Mouse (Mus musculus): ENCODE results near the gene Spsb4. TPM values are rescaled to one million over a fixed set of nuclear protein-coding genes. Genes with fewer than 3 reads are reported as not detected.

The Spsb4 gene
- polyA plus RNA-seq, 1 experiment from 2014 or later, result 14.5 TPM

GRCm38 (mm10) chr9:96958009-96958615 is 60.5 kb downstream of the Spsb4 start:
- 32% methylated on average over 6 of the region's 6 CpGs for WGBS
- no peaks in the 10 kb centered on the region for H3K36me3 ChIP-seq
- no peak overlapping the region for H3K9ac ChIP-seq
- H3K27ac ChIP-seq, result no peak overlapping the region
- H3K4me1 ChIP-seq, result peaks cover 21% of the 10 kb centered on the region
- H3K9me3 ChIP-seq, result no peaks in the 10 kb centered on the region
- ATAC-seq (ENCODE audit: borderline replicate concordance, extremely low read depth, low FRiP score, low TSS enrichment), result no peak
- H3K27me3 ChIP-seq, result no peaks in the 10 kb centered on the region
- no peak overlapping the region for H3K4me2 ChIP-seq
- no peak overlapping the region for H3K4me3 ChIP-seq

GRCm38 (mm10) chr9:96957298-96957865 is 61.3 kb downstream of the Spsb4 start:
- WGBS, result 43% methylated on average over 6 of the region's 6 CpGs
- Histone ChIP-seq H3K9me3 (no peaks in the 10 kb centered on the region), H3K36me3 (no peaks in the 10 kb centered on the region), H3K4me1 (peaks cover 13% of the 10 kb centered on the region), H3K9ac (no peak overlapping the region), H3K27ac (no peak overlapping the region), H3K4me2 (no peak overlapping the region), H3K4me3 (no peak overlapping the region), H3K27me3 (no peaks in the 10 kb centered on the region)
- no peak for ATAC-seq (ENCODE audit: borderline replicate concordance, extremely low read depth, low FRiP score, low TSS enrichment)

DNA sequence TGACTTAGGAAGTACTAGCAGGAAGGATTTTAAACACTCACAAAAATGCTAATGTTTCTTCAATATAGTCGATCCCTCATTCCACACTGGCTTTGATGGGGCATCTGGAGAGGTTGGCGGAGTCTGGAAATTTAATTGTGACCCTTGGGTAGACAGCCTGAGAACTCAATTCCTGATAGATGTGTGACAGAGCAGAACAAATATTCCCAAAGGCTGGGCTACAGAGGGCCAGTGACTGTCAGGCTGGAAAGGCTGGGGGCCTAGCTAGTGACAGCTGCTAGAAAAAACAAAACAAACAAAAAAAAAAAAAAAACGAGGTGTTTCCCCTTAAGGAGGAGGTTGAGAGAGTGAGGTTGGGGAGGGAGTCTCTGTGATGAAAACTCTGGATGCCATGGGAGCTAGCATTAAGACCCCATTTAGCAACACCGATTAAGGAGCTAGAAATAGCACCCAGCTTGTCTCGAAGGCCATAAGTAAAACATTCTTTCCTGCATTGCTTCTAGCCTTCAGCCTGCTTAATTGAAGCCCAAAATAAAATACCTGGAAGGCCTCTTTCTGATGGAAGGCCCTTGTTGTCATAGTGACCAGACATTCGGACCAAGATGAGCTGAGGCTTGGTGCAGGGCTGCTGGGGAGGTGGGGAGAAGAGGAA is 61.9 kb downstream of the Spsb4 start:
- ATAC-seq (ENCODE audit: borderline replicate concordance, extremely low read depth, low FRiP score, low TSS enrichment), result no peak
- Histone ChIP-seq H3K27ac (no peak overlapping the region), H3K9me3 (no peaks in the 10 kb centered on the region), H3K4me1 (peaks cover 7% of the 10 kb centered on the region), H3K27me3 (0 out of 2 replicates have a peak, but pooled peaks cover 3% of the 10 kb centered on the region), H3K36me3 (no peaks in the 10 kb centered on the region), H3K9ac (no peak overlapping the region), H3K4me3 (no peak overlapping the region), H3K4me2 (no peak overlapping the region)
- 48% methylated on average over 6 of the region's 6 CpGs for WGBS

- ATAC-seq (ENCODE audit: borderline replicate concordance, extremely low read depth, low FRiP score, low TSS enrichment), result no peak
- Histone ChIP-seq H3K4me2 (no peak overlapping the region), H3K36me3 (no peaks in the 10 kb centered on the region), H3K4me1 (peaks cover 15% of the 10 kb centered on the region), H3K27me3 (0 out of 2 replicates have a peak, but pooled peaks cover 3% of the 10 kb centered on the region), H3K9me3 (no peaks in the 10 kb centered on the region), H3K9ac (no peak overlapping the region), H3K27ac (no peak overlapping the region), H3K4me3 (no peak overlapping the region)
- WGBS, result 79% methylated on average over 15 of the region's 15 CpGs
Measured at GRCm38 (mm10) chr9:96954063-96954809, 64.4 kb downstream of the Spsb4 start.

DNA sequence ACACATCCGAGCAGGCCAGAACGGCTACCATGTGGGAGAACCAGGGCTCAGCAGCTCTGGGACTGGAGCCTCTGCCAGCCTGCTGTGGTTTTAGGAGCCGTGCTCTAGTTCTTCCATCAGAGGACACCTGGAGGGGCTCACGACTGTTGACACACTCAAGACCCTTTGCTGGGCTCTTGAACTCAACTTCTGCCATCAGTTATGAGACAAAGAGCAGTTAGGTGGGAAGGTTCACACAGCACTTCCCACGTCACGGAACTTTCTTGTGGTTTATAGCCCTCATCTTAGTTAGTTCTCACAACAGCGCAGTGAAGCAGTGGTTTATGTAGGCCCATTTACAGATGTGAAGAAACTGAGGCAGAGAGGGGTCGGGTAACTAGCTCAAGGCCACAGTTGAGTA is 65.2 kb downstream of the Spsb4 start:
- Histone ChIP-seq H3K27me3 (peaks cover 3% of the 10 kb centered on the region; the same call in 1 of the 2 replicates), H3K9me3 (no peaks in the 10 kb centered on the region), H3K4me1 (peaks cover 17% of the 10 kb centered on the region), H3K27ac (no peak overlapping the region), H3K36me3 (no peaks in the 10 kb centered on the region), H3K4me2 (no peak overlapping the region), H3K4me3 (no peak overlapping the region), H3K9ac (no peak overlapping the region)
- no peak for ATAC-seq (ENCODE audit: borderline replicate concordance, extremely low read depth, low FRiP score, low TSS enrichment)
- 79% methylated on average over 8 of the region's 8 CpGs for WGBS

- H3K9ac ChIP-seq, result no peak overlapping the region
- peaks cover 17% of the 10 kb centered on the region for H3K4me1 ChIP-seq
- peaks cover 3% of the 10 kb centered on the region; the same call in 1 of the 2 replicates for H3K27me3 ChIP-seq
- H3K4me3 ChIP-seq, result no peak overlapping the region
- H3K4me2 ChIP-seq, result no peak overlapping the region
- 36% methylated on average over 9 of the region's 9 CpGs for WGBS
- no peak for ATAC-seq (ENCODE audit: borderline replicate concordance, extremely low read depth, low FRiP score, low TSS enrichment)
- no peak overlapping the region for H3K27ac ChIP-seq
- H3K36me3 ChIP-seq, result no peaks in the 10 kb centered on the region
- no peaks in the 10 kb centered on the region for H3K9me3 ChIP-seq
Measured at GRCm38 (mm10) chr9:96952310-96952975, 66.2 kb downstream of the Spsb4 start.

- 72% methylated on average over 9 of the region's 9 CpGs for WGBS
- H3K4me2 ChIP-seq, result no peak overlapping the region
- H3K4me1 ChIP-seq, result peaks cover 17% of the 10 kb centered on the region
Measured at GRCm38 (mm10) chr9:96949551-96949950, 69.1 kb downstream of the Spsb4 start.

GRCm38 (mm10) chr9:96948546-96948945 is 70.1 kb downstream of the Spsb4 start:
- ATAC-seq (ENCODE audit: borderline replicate concordance, extremely low read depth, low FRiP score, low TSS enrichment), result no peak
- no peak overlapping the region for H3K9ac ChIP-seq
- H3K4me2 ChIP-seq, result no peak overlapping the region
- no peak overlapping the region for H3K4me3 ChIP-seq
- 60% methylated on average over 5 of the region's 5 CpGs for whole genome bisulfite sequencing
- no peak overlapping the region for H3K27ac ChIP-seq
- H3K4me1 ChIP-seq, result peaks cover 17% of the 10 kb centered on the region
- no peaks in the 10 kb centered on the region for H3K9me3 ChIP-seq
- H3K27me3 ChIP-seq, result peaks cover 3% of the 10 kb centered on the region; the same call in 1 of the 2 replicates
- no peaks in the 10 kb centered on the region for H3K36me3 ChIP-seq

More at GRCm38 (mm10) chr9:96949551-96949950, 69.1 kb downstream of the Spsb4 start:
- Histone ChIP-seq H3K27me3 (peaks cover 3% of the 10 kb centered on the region; the same call in 1 of the 2 replicates), H3K36me3 (no peaks in the 10 kb centered on the region), H3K4me3 (no peak overlapping the region), H3K27ac (no peak overlapping the region), H3K9ac (no peak overlapping the region), H3K9me3 (no peaks in the 10 kb centered on the region)
- ATAC-seq (ENCODE audit: borderline replicate concordance, extremely low read depth, low FRiP score, low TSS enrichment), result no peak

DNA sequence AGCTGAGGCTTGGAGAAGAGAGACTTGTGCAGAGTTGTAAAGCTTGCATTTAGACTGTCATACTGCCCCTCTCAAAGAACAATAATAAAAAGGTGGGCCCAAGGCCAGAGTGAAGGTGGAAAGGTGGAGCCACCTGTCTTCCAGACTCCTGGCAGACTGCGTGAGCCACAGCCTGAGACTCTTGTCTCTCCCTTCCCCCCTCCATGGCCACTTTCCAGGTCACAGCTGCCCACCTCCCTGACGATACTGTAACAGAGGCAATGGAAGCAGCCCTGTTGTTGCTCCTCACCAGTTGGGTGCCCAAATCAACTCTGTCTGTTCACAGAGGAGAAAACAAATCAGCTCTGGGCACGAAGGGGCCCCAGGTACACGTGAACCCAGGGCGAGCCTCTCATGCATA is 71.5 kb downstream of the Spsb4 start:
- Histone ChIP-seq H3K4me3 (no peak overlapping the region), H3K4me1 (peaks cover 17% of the 10 kb centered on the region), H3K36me3 (no peaks in the 10 kb centered on the region), H3K27me3 (peaks cover 2% of the 10 kb centered on the region; the same call in 1 of the 2 replicates), H3K27ac (no peak overlapping the region), H3K4me2 (no peak overlapping the region), H3K9me3 (no peaks in the 10 kb centered on the region), H3K9ac (no peak overlapping the region)
- WGBS, result 65% methylated on average over 5 of the region's 5 CpGs
- no peak for ATAC-seq (ENCODE audit: borderline replicate concordance, extremely low read depth, low FRiP score, low TSS enrichment)

DNA sequence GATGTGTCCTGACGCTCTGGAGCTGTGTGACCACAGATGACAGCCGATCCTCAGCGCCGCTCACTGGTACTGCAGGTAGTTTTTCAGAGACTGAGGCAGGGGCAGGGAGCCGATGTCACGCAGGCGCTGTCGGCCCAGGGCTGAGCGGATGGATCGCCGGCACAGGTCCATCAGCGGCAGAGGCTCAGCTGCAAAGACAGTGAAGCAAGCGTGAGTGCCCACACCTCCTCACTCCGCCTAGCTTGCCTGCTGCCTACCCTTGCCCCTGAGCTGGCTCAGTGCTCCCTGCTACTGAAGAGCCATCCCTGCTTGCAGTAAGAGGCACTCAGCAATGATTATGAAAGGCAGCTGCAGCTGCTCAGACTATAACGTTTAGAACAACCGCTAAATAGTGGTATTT is 74.1 kb downstream of the Spsb4 start:
- no peaks in the 10 kb centered on the region for H3K9me3 ChIP-seq
- no peaks in the 10 kb centered on the region; the same call in 1 of the 2 replicates for H3K27me3 ChIP-seq
- H3K27ac ChIP-seq, result no peak overlapping the region
- no peak overlapping the region for H3K9ac ChIP-seq
- H3K4me1 ChIP-seq, result peaks cover 4% of the 10 kb centered on the region; the same call in 1 of the 2 replicates
- no peaks in the 10 kb centered on the region for H3K36me3 ChIP-seq
- H3K4me2 ChIP-seq, result no peak overlapping the region
- ATAC-seq (ENCODE audit: borderline replicate concordance, extremely low read depth, low FRiP score, low TSS enrichment), result no peak
- whole genome bisulfite sequencing, result 67% methylated on average over 16 of the region's 16 CpGs
- H3K4me3 ChIP-seq, result no peak overlapping the region

DNA sequence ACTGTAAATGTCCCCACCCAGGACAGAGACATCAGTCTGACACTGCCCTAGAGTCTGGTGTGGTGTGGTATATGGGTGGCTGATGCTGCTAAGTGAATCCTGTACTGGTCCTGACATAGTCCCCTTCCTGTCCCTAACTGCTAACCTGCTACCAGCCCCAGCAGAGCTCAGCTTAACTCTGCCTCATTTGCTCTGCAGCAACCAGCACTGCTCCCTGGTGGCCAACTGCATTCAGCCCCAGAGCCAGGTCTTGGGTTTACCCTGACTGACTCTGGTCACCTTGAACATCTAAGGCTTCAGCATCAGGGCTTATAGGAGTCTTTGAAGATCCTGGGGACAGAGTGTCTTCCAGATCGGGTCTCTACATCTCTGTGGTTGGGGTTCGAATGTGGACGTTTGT is 75.7 kb downstream of the Spsb4 start:
- no peak for ATAC-seq (ENCODE audit: borderline replicate concordance, extremely low read depth, low FRiP score, low TSS enrichment)
- Histone ChIP-seq H3K9ac (no peak overlapping the region), H3K4me2 (no peak overlapping the region), H3K27me3 (no peaks in the 10 kb centered on the region; the same call in 1 of the 2 replicates), H3K4me3 (no peak overlapping the region), H3K4me1 (no peaks in the 10 kb centered on the region), H3K27ac (no peak overlapping the region), H3K36me3 (no peaks in the 10 kb centered on the region), H3K9me3 (no peaks in the 10 kb centered on the region)
- 81% methylated on average over 3 of the region's 3 CpGs for WGBS
